Mouse (Mus musculus): ENCODE results near the gene Gm44790. TPM values are rescaled to one million over a fixed set of nuclear protein-coding genes. Genes with fewer than 3 reads are reported as not detected.

Gm44790 gene
- polyA plus RNA-seq, 2 experiments = 0.77 to 1.5 TPM

DNA sequence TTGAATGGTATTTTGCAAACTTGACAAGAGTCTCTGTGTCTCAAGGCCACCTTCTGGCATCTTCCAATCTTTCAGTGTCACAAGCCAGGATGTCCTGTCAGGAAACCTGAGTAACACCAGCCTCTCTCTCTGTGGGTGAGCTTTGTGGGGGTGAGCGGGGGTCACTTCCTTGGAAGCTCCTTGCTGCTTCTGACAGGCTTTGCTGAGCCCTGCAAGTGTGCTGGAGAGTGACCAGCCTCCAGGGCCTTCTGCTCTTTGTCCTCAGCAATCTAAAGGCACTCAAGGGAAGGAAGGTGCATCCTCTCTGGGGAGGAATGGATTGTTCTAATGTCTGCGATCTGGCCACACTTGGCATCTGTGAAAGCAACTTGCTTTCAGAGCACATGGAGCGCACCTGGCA, 52.9 kb downstream of the Gm44790 start:
- H3K4me2 ChIP-seq (replicated peaks; ENCODE audit: low read depth, low read length, severe bottlenecking) = no peak overlapping the region
- no peaks in the 10 kb centered on the region for H3K9me3 ChIP-seq (ENCODE audit: control insufficient read depth, low read length)
- DNase-seq (ENCODE audit: low spot score) (no peak), ATAC-seq (ENCODE audit: low FRiP score, low read depth) (no peak)
- no peak overlapping the region for H3K4me3 ChIP-seq (replicated peaks; ENCODE audit: low read length)
- peak overlapping the region; percentile 94 for H3K27ac ChIP-seq (replicated peaks; ENCODE audit: low read depth, low read length)
- TF ChIP-seq POLR2A (IDR thresholded peaks at IDR 0.05; ENCODE audit: borderline replicate concordance, extremely low read depth, insufficient read depth, insufficient read length) = no peak
- H3K27me3 ChIP-seq (ENCODE audit: control insufficient read depth, insufficient read depth, low read length) = no peaks in the 10 kb centered on the region
- no peaks in the 10 kb centered on the region for H3K36me3 ChIP-seq (ENCODE audit: control insufficient read depth, insufficient read depth, low read length)
- 37% methylated on average over 3 of the region's 3 CpGs for WGBS
- H3K9ac ChIP-seq (ENCODE audit: low read depth, low read length, severe bottlenecking) = no peak overlapping the region
- peaks cover 41% of the 10 kb centered on the region for H3K4me1 ChIP-seq (ENCODE audit: control insufficient read depth, insufficient read depth, low read length)

DNA sequence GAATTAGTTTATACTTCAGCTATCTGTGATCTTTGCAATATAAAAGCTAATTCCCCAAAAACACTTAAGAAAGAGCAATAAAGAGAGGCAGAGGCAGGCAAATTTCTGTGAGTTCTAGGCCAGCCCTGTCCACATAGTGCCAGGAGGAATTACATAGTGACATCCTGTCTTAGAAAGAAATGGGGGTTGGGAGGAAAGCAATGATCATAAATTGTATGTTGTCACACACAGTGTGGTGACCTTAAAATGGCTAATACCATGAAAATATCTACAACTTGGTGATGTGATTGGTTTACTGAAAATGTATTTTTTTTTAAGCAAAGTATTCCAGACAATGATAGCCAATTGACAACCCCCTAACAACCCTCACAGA, 53.3 kb downstream of the Gm44790 start:
- peak overlapping the region; percentile 94 for H3K27ac ChIP-seq (replicated peaks; ENCODE audit: low read depth, low read length)
- no peaks in the 10 kb centered on the region for H3K9me3 ChIP-seq (ENCODE audit: control insufficient read depth, low read length)
- H3K27me3 ChIP-seq (ENCODE audit: control insufficient read depth, insufficient read depth, low read length) = no peaks in the 10 kb centered on the region
- H3K36me3 ChIP-seq (ENCODE audit: control insufficient read depth, insufficient read depth, low read length) = no peaks in the 10 kb centered on the region
- TF ChIP-seq POLR2A (IDR thresholded peaks at IDR 0.05; ENCODE audit: borderline replicate concordance, extremely low read depth, insufficient read depth, insufficient read length) = no peak
- peak; percentile 32 for DNase-seq (ENCODE audit: low spot score)
- H3K4me1 ChIP-seq (ENCODE audit: control insufficient read depth, insufficient read depth, low read length) = peaks cover 41% of the 10 kb centered on the region
- peak overlapping the region; percentile 44; the same call in 1 of the 2 replicates for H3K4me2 ChIP-seq (replicated peaks; ENCODE audit: low read depth, low read length, severe bottlenecking)
- no peak overlapping the region for H3K4me3 ChIP-seq (replicated peaks; ENCODE audit: low read length)
- ATAC-seq (ENCODE audit: low FRiP score, low read depth) = peak; percentile 58
- no peak overlapping the region for H3K9ac ChIP-seq (ENCODE audit: low read depth, low read length, severe bottlenecking)

DNA sequence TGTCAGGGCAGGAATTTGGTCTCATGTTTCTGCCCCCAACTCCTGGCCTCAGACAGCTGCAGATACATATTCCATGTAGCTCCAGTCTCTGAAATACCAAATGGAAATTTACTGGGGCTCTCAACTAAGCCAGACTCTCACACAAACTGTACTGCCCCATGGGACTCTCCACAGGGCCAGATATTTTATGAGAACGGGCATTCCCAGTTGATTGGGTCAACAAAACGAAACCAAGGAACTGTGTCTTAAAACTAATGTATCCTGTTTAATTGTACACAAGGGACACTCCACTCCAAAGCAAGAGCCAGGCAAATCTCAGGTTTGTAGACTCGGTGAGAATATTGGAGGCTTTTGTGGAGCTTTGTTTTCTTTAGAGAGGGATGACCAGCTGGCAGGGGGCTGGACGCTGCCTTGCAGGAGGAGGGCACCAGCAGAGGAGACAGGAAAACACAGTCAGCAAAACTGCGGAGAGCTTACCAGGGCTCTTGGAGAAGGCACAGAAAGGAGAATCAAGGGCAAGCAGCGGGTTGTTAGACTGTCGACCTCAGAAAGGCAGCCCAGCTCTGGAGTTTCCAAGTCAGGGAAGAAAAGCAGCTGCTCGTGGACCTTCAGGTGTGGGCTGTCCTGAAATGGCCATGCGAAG, 53.9 kb downstream of the Gm44790 start:
- 18% methylated on average over 9 of the region's 9 CpGs for WGBS
- Histone ChIP-seq H3K4me1 (ENCODE audit: control insufficient read depth, insufficient read depth, low read length) (peaks cover 41% of the 10 kb centered on the region), H3K36me3 (ENCODE audit: control insufficient read depth, insufficient read depth, low read length) (no peaks in the 10 kb centered on the region), H3K4me2 (replicated peaks; ENCODE audit: low read depth, low read length, severe bottlenecking) (peak overlapping the region; percentile 44), H3K9ac (ENCODE audit: low read depth, low read length, severe bottlenecking) (peak overlapping the region; percentile 28), H3K9me3 (ENCODE audit: control insufficient read depth, low read length) (no peaks in the 10 kb centered on the region), H3K27ac (replicated peaks; ENCODE audit: low read depth, low read length) (peak overlapping the region; percentile 94), H3K4me3 (replicated peaks; ENCODE audit: low read length) (peak overlapping the region; percentile 19), H3K27me3 (ENCODE audit: control insufficient read depth, insufficient read depth, low read length) (no peaks in the 10 kb centered on the region)
- no peak for TF ChIP-seq POLR2A (IDR thresholded peaks at IDR 0.05; ENCODE audit: borderline replicate concordance, extremely low read depth, insufficient read depth, insufficient read length)
- ATAC-seq (ENCODE audit: low FRiP score, low read depth) (peak; percentile 89), DNase-seq (ENCODE audit: low spot score) (peak; percentile 81)

DNA sequence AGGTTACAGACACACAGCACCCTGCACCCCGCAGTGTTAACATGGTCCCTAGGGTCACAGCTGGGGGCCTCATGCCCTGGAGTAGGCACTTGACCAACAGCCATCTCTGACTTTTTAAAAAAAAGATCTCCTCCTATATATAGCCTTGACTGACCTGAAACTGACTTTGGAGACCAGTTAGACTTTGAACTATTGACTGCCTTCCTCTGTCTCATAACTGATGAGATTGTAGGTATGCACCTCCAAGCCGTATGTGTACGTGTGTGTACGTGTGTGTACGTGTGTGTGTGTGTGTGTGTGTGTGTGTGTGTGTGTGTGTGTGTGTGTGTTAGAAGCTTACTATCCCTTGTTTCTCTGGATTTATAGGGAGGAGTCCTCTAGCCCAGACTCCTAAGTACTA, 55.4 kb downstream of the Gm44790 start:
- no peaks in the 10 kb centered on the region for H3K27me3 ChIP-seq (ENCODE audit: control insufficient read depth, insufficient read depth, low read length)
- 0 out of 2 replicates have a peak overlapping the region, but pooled peaks have one; percentile 94 for H3K27ac ChIP-seq (replicated peaks; ENCODE audit: low read depth, low read length)
- peaks cover 41% of the 10 kb centered on the region for H3K4me1 ChIP-seq (ENCODE audit: control insufficient read depth, insufficient read depth, low read length)
- H3K9me3 ChIP-seq (ENCODE audit: control insufficient read depth, low read length) = no peaks in the 10 kb centered on the region
- no peaks in the 10 kb centered on the region for H3K36me3 ChIP-seq (ENCODE audit: control insufficient read depth, insufficient read depth, low read length)
- DNase-seq (ENCODE audit: low spot score) = no peak
- no peak overlapping the region for H3K4me3 ChIP-seq (replicated peaks; ENCODE audit: low read length)
- H3K4me2 ChIP-seq (replicated peaks; ENCODE audit: low read depth, low read length, severe bottlenecking) = no peak overlapping the region
- ATAC-seq (ENCODE audit: low FRiP score, low read depth) = no peak
- no peak overlapping the region for H3K9ac ChIP-seq (ENCODE audit: low read depth, low read length, severe bottlenecking)
- WGBS = 89% methylated on average over 5 of the region's 5 CpGs
- no peak for TF ChIP-seq POLR2A (IDR thresholded peaks at IDR 0.05; ENCODE audit: borderline replicate concordance, extremely low read depth, insufficient read depth, insufficient read length)

DNA sequence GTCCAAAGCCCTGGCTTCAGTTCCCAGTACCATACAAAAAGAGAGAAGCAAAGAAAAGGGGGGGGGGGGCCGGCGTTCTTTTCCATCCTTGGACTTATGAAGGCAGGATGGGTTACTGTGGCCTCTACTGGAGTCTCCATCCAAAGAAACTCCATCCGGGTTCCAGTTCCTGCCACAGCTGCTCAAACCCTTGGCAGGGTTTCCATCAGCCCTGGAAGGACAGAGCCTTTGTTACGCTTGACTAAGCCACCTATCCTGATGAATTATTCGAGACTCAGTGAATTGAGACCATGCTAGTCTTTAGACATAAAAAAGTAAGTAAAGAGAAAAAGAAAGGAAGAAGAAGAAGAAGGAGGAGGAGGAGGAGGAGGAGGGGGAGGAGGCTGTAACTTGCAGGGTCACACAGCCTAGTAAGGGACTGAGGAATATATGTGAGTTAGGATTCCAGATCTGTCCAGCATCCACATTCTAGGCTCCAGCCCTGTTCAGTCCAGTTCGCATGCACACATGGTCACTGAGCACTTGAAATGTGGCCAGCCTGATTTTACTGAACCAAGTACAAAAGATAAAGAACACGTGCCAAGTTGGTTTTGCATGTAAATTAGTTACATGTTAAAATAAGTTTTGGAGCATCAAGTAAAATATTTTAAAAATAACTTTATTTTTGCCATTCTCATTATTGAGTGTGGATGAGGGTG, 59.6 kb downstream of the Gm44790 start:
- Histone ChIP-seq H3K36me3 (ENCODE audit: control insufficient read depth, insufficient read depth, low read length) (no peaks in the 10 kb centered on the region), H3K9me3 (ENCODE audit: control insufficient read depth, low read length) (no peaks in the 10 kb centered on the region), H3K4me2 (replicated peaks; ENCODE audit: low read depth, low read length, severe bottlenecking) (no peak overlapping the region), H3K9ac (ENCODE audit: low read depth, low read length, severe bottlenecking) (no peak overlapping the region), H3K4me1 (ENCODE audit: control insufficient read depth, insufficient read depth, low read length) (peaks cover 15% of the 10 kb centered on the region), H3K27me3 (ENCODE audit: control insufficient read depth, insufficient read depth, low read length) (no peaks in the 10 kb centered on the region), H3K4me3 (replicated peaks; ENCODE audit: low read length) (no peak overlapping the region), H3K27ac (replicated peaks; ENCODE audit: low read depth, low read length) (no peak overlapping the region)
- ATAC-seq (ENCODE audit: low FRiP score, low read depth) (no peak), DNase-seq (ENCODE audit: low spot score) (no peak)
- TF ChIP-seq POLR2A (IDR thresholded peaks at IDR 0.05; ENCODE audit: borderline replicate concordance, extremely low read depth, insufficient read depth, insufficient read length) = no peak
- WGBS = 88% methylated on average over 7 of the region's 7 CpGs
